Comparison of ENCODE assay signal across 21 mouse cellular contexts in genomic region chr11:28951586-28952210, GRCm38 (mm10).
A peak's percentile ranks its signal among the peaks of the same experiment; 100 is the strongest.
DNase-seq lines count a peak whose midpoint lies in the region; ATAC-seq and TF ChIP-seq lines count a peak whose summit lies in the region.
"Had no signal": no experiment of that assay in that cellular context is flagged by ENCODE, and none has a peak within 500 bp of the region (broad histone marks: within the 10 kb centered on the region; RNA-seq: fewer than 3 reads in every experiment).

No protein-coding gene starts in this region.

- H3K9ac ChIP-seq in kidney, postnatal 0 days (ENCODE audit: low read depth, low read length), result no peak overlapping the region
- H3K9ac ChIP-seq: embryonic facial prominence, embryonic 15.5 days; heart, embryonic 15.5 days; hindbrain, embryonic 13.5 days; intestine, embryonic 15.5 days; limb, embryonic 12.5 days; liver, embryonic 12.5 days; lung, embryonic 14.5 days; midbrain, embryonic 12.5 days had no signal

- no peak for TF ChIP-seq CTCF in kidney, postnatal 0 days (IDR thresholded peaks at IDR 0.05; ENCODE audit: low read depth)

- no peaks in the 10 kb centered on the region for H3K9me3 ChIP-seq in heart, embryonic 10.5 days
- H3K9me3 ChIP-seq in kidney, postnatal 0 days (replicated peaks; ENCODE audit: low read length), result no peaks in the 10 kb centered on the region
- H3K9me3 ChIP-seq: embryonic facial prominence, embryonic 15.5 days; heart, embryonic 15.5 days; hindbrain, embryonic 13.5 days; intestine, embryonic 15.5 days; limb, embryonic 12.5 days; liver, embryonic 12.5 days; midbrain, embryonic 12.5 days had no signal

- no peaks in the 10 kb centered on the region for H3K27me3 ChIP-seq in heart, embryonic 10.5 days (ENCODE audit: insufficient read depth, poor library complexity, severe bottlenecking)
- no peaks in the 10 kb centered on the region for H3K27me3 ChIP-seq in kidney, postnatal 0 days (ENCODE audit: insufficient read depth, low read length)
- H3K27me3 ChIP-seq: embryonic facial prominence, embryonic 15.5 days; heart, embryonic 15.5 days; hindbrain, embryonic 13.5 days; intestine, embryonic 15.5 days; limb, embryonic 12.5 days; liver, embryonic 12.5 days; midbrain, embryonic 12.5 days had no signal

- H3K4me1 ChIP-seq in heart, embryonic 10.5 days, result no peaks in the 10 kb centered on the region
- H3K4me1 ChIP-seq in kidney, postnatal 0 days (replicated peaks; ENCODE audit: insufficient read depth, low read length), result no peaks in the 10 kb centered on the region
- H3K4me1 ChIP-seq: heart, embryonic 15.5 days; hindbrain, embryonic 13.5 days; intestine, embryonic 15.5 days; liver, embryonic 12.5 days; midbrain, embryonic 12.5 days had no signal

- no peak overlapping the region for H3K27ac ChIP-seq in heart, embryonic 10.5 days
- no peak overlapping the region for H3K27ac ChIP-seq in kidney, postnatal 0 days
- H3K27ac ChIP-seq: embryonic facial prominence, embryonic 15.5 days; heart, embryonic 15.5 days; hindbrain, embryonic 13.5 days; intestine, embryonic 15.5 days; limb, embryonic 12.5 days; liver, embryonic 12.5 days; midbrain, embryonic 12.5 days had no signal

- no peak overlapping the region for H3K4me3 ChIP-seq in heart, embryonic 10.5 days
- no peak overlapping the region for H3K4me3 ChIP-seq in kidney, postnatal 0 days (replicated peaks; ENCODE audit: low read depth, low read length)
- H3K4me3 ChIP-seq: embryonic facial prominence, embryonic 15.5 days; heart, embryonic 15.5 days; hindbrain, embryonic 13.5 days; intestine, embryonic 15.5 days; limb, embryonic 12.5 days; liver, embryonic 12.5 days; midbrain, embryonic 12.5 days had no signal

- no peaks in the 10 kb centered on the region for H3K36me3 ChIP-seq in heart, embryonic 10.5 days
- H3K36me3 ChIP-seq in kidney, postnatal 0 days (ENCODE audit: insufficient read depth, low read length), result no peaks in the 10 kb centered on the region
- H3K36me3 ChIP-seq: embryonic facial prominence, embryonic 15.5 days; heart, embryonic 15.5 days; hindbrain, embryonic 13.5 days; intestine, embryonic 15.5 days; limb, embryonic 12.5 days; liver, embryonic 12.5 days; midbrain, embryonic 12.5 days had no signal

- intact Hi-C loops in heart, postnatal 14 days (cut with DNase I), result no loop called here

- WGBS in heart, embryonic 10.5 days, result 66% methylated on average over 2 of the region's 2 CpGs
- WGBS in kidney, postnatal 0 days, result 21% methylated on average over 2 of the region's 2 CpGs

- ATAC-seq in kidney, postnatal 0 days (replicated peaks; ENCODE audit: low FRiP score, low read depth), result no peak
- ATAC-seq: CD4-positive, CD25-positive, alpha-beta regulatory T cell, adult 4 months; forebrain, embryonic 16.5 days; intestine, embryonic 15.5 days; liver, embryonic 12.5 days had no signal

- H3K4me2 ChIP-seq in kidney, postnatal 0 days (ENCODE audit: low read length), result no peak overlapping the region
- H3K4me2 ChIP-seq: embryonic facial prominence, embryonic 15.5 days; heart, embryonic 15.5 days; hindbrain, embryonic 13.5 days; intestine, embryonic 15.5 days; limb, embryonic 12.5 days; liver, embryonic 12.5 days; lung, embryonic 14.5 days; midbrain, embryonic 12.5 days had no signal

- peak; percentile 14 for DNase-seq in adrenal gland, postnatal 14 days
- no peak for DNase-seq in adrenal gland, adult 18-20 months (ENCODE audit: low spot score in 2 of 2)
- DNase-seq in heart, adult 18-20 months, result peak; percentile 54 to 75
- no peak for DNase-seq in heart, embryonic 10.5 days (ENCODE audit: low spot score)
- DNase-seq in kidney, postnatal 0 days (ENCODE audit: low spot score), result peak; percentile 65
- no peak for DNase-seq in kidney, adult 9 months
- DNase-seq in heart, postnatal 14 days, result peak; percentile 3 to 5
- DNase-seq in layer of hippocampus, adult 18-20 months (ENCODE audit: low spot score in 2 of 2), result no peak
- DNase-seq: cerebellum, postnatal 10 days; lung, embryonic 14.5 days; right cerebral cortex, adult 18-20 months; thymus, postnatal 14 days had no signal

Comparison
In these comparisons a context has a peak if more than half of its experiments do, and no peak if none do; other contexts are left out.
1. DNase-seq: peak in adrenal gland, postnatal 14 days (single experiment), heart, adult 18-20 months (2 of 2), kidney, postnatal 0 days (single experiment) and heart, postnatal 14 days (2 of 2); none in adrenal gland, adult 18-20 months (0 of 2), heart, embryonic 10.5 days (single experiment), kidney, adult 9 months (single experiment) and layer of hippocampus, adult 18-20 months (0 of 2).